Mouse (Mus musculus) G1E (cell line): Measurements from ENCODE around the gene Fbxl18.

ENCODE experiments used
- CTCF ChIP-seq: IDR thresholded peaks from 2 replicates; pipeline ENCODE4 v1.5.1; 2012; ENCODE audit warnings: low read depth, low read length, inconsistent platforms, mixed read lengths
- GATA1 ChIP-seq: IDR thresholded peaks from 2 replicates; pipeline ENCODE4 v1.6.1; 2012; ENCODE audit warnings: borderline replicate concordance, low read length, inconsistent platforms, mixed read lengths
- GATA2 ChIP-seq: IDR thresholded peaks from 2 replicates; pipeline ENCODE4 v1.6.1; 2012; ENCODE audit warnings: low read depth, low read length, inconsistent platforms, borderline replicate concordance
- TAL1 ChIP-seq: conservative IDR thresholded peaks from 2 replicates; pipeline ENCODE4 v1.6.1; 2012; ENCODE audit warnings: low read depth, low read length, inconsistent platforms, mixed read lengths

DNA sequence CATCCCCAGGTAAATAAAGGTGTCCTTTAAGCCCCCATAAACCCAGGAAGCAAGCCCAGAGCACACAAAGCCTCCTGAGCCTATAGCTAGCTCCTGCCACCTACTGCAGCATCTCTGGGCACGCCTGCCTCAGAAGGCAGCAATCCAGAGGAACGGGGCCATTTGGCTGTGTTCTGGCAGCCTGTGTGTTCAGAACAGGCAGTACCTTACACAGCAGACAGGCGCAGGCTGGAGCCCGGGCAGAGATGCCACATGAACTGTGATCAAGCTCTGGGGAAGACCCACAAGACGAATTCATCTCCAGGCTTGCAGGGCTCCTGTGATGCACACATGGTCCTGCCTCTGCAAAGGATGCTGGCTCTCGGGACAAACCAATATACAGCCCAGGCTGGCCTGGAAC, 15.0 kb downstream of the Fbxl18 start:
- TF ChIP-seq CTCF (no peak), TAL1 (no peak), GATA1 (no peak), GATA2 (no peak)
